Mouse (Mus musculus): ENCODE measurements around the gene Wdr19. TPM values are rescaled to one million over a fixed set of nuclear protein-coding genes. Genes with fewer than 3 reads are reported as not detected.

Gene Wdr19
- polyA plus RNA-seq (2016; fragmentation: Nextera tagmentation; extraction: Ambion mirVana), result 12.4 and 12.9 TPM in 2 replicates

GRCm38 (mm10) chr5:65199346-65200128 is at the start of gene Wdr19:
Wdr19 (plus strand) TSS chr5:65199696.
- Histone ChIP-seq H3K27me3 (ENCODE audit: insufficient read depth, poor library complexity, severe bottlenecking) (no peaks in the 10 kb centered on the region), H3K4me3 (peak within 1 kb of the TSS; percentile 73), H3K9me3 (no peaks in the 10 kb centered on the region), H3K4me1 (replicated peaks) (peaks cover 13% of the 10 kb centered on the region), H3K27ac (peak within 1 kb of the TSS; percentile 87), H3K36me3 (peaks cover 7% of the 10 kb centered on the region; the same call in 1 of the 2 replicates)
- peak; percentile 98 for DNase-seq (ENCODE audit: low spot score)
- under 1% methylated on average over 37 of the region's 37 CpGs for WGBS

- Histone ChIP-seq H3K36me3 (peaks cover 64% of the 10 kb centered on the region), H3K4me3 (no peak overlapping the region), H3K27ac (no peak overlapping the region), H3K4me1 (replicated peaks) (no peaks in the 10 kb centered on the region), H3K9me3 (no peaks in the 10 kb centered on the region), H3K27me3 (ENCODE audit: insufficient read depth, poor library complexity, severe bottlenecking) (no peaks in the 10 kb centered on the region)
- no peak for DNase-seq (ENCODE audit: low spot score)
- 94% methylated on average over 6 of the region's 6 CpGs for WGBS
Measured at GRCm38 (mm10) chr5:65149706-65150105, 49.8 kb upstream of the Wdr19 start.

GRCm38 (mm10) chr5:65150376-65150955 is 49.0 kb upstream of the Wdr19 start:
- Histone ChIP-seq H3K27me3 (ENCODE audit: insufficient read depth, poor library complexity, severe bottlenecking) (no peaks in the 10 kb centered on the region), H3K27ac (no peak overlapping the region), H3K9me3 (no peaks in the 10 kb centered on the region), H3K4me1 (replicated peaks) (no peaks in the 10 kb centered on the region), H3K4me3 (no peak overlapping the region), H3K36me3 (peaks cover 57% of the 10 kb centered on the region)
- WGBS, result 91% methylated on average over 8 of the region's 8 CpGs
- DNase-seq (ENCODE audit: low spot score), result no peak

- Histone ChIP-seq H3K4me3 (no peak overlapping the region), H3K36me3 (peaks cover 62% of the 10 kb centered on the region), H3K9me3 (no peaks in the 10 kb centered on the region), H3K27me3 (ENCODE audit: insufficient read depth, poor library complexity, severe bottlenecking) (no peaks in the 10 kb centered on the region), H3K4me1 (replicated peaks) (no peaks in the 10 kb centered on the region), H3K27ac (no peak overlapping the region)
- DNase-seq (ENCODE audit: low spot score), result no peak
- 93% methylated on average over 3 of the region's 3 CpGs for WGBS
Measured at GRCm38 (mm10) chr5:65151276-65151675, 48.2 kb upstream of the Wdr19 start.

- 84% methylated on average over 5 of the region's 5 CpGs for WGBS
Measured at GRCm38 (mm10) chr5:65151767-65152166, 47.7 kb upstream of the Wdr19 start.

GRCm38 (mm10) chr5:65154287-65154686 is 45.2 kb upstream of the Wdr19 start:
- Histone ChIP-seq H3K4me3 (no peak overlapping the region), H3K27ac (no peak overlapping the region), H3K9me3 (no peaks in the 10 kb centered on the region), H3K27me3 (ENCODE audit: insufficient read depth, poor library complexity, severe bottlenecking) (no peaks in the 10 kb centered on the region), H3K36me3 (peaks cover 46% of the 10 kb centered on the region), H3K4me1 (replicated peaks) (0 out of 2 replicates have a peak, but pooled peaks cover 6% of the 10 kb centered on the region)
- DNase-seq (ENCODE audit: low spot score), result no peak
- 93% methylated on average over 6 of the region's 6 CpGs for WGBS

More at GRCm38 (mm10) chr5:65151767-65152166, 47.7 kb upstream of the Wdr19 start:
- Histone ChIP-seq H3K4me3 (no peak overlapping the region), H3K27ac (no peak overlapping the region), H3K4me1 (replicated peaks) (no peaks in the 10 kb centered on the region), H3K9me3 (no peaks in the 10 kb centered on the region), H3K36me3 (peaks cover 67% of the 10 kb centered on the region), H3K27me3 (ENCODE audit: insufficient read depth, poor library complexity, severe bottlenecking) (no peaks in the 10 kb centered on the region)
- DNase-seq (ENCODE audit: low spot score), result no peak

- H3K27me3 ChIP-seq (ENCODE audit: insufficient read depth, poor library complexity, severe bottlenecking), result no peaks in the 10 kb centered on the region
- H3K27ac ChIP-seq, result no peak overlapping the region
- no peak for DNase-seq (ENCODE audit: low spot score)
- peaks cover 37% of the 10 kb centered on the region for H3K36me3 ChIP-seq
- 0 out of 2 replicates have a peak, but pooled peaks cover 7% of the 10 kb centered on the region for H3K4me1 ChIP-seq (replicated peaks)
- no peaks in the 10 kb centered on the region for H3K9me3 ChIP-seq
- no peak overlapping the region for H3K4me3 ChIP-seq
- WGBS, result 70% methylated on average over 2 of the region's 2 CpGs
Measured at GRCm38 (mm10) chr5:65156853-65157252, 42.6 kb upstream of the Wdr19 start.

GRCm38 (mm10) chr5:65157412-65158381 is 41.8 kb upstream of the Wdr19 start:
- H3K36me3 ChIP-seq, result peaks cover 34% of the 10 kb centered on the region
- H3K4me3 ChIP-seq, result no peak overlapping the region
- no peaks in the 10 kb centered on the region for H3K9me3 ChIP-seq
- no peaks in the 10 kb centered on the region for H3K27me3 ChIP-seq (ENCODE audit: insufficient read depth, poor library complexity, severe bottlenecking)
- DNase-seq (ENCODE audit: low spot score), result peak; percentile 14
- no peak overlapping the region for H3K27ac ChIP-seq
- WGBS, result 65% methylated on average over 22 of the region's 22 CpGs
- peaks cover 15% of the 10 kb centered on the region; the same call in 1 of the 2 replicates for H3K4me1 ChIP-seq (replicated peaks)

- Histone ChIP-seq H3K9me3 (no peaks in the 10 kb centered on the region), H3K27ac (no peak overlapping the region), H3K27me3 (ENCODE audit: insufficient read depth, poor library complexity, severe bottlenecking) (no peaks in the 10 kb centered on the region), H3K36me3 (peaks cover 36% of the 10 kb centered on the region), H3K4me3 (no peak overlapping the region), H3K4me1 (replicated peaks) (peaks cover 20% of the 10 kb centered on the region; the same call in 1 of the 2 replicates)
- no peak for DNase-seq (ENCODE audit: low spot score)
- WGBS, result 93% methylated on average over 20 of the region's 20 CpGs
Measured at GRCm38 (mm10) chr5:65158696-65159305, 40.7 kb upstream of the Wdr19 start.

- Histone ChIP-seq H3K27ac (no peak overlapping the region), H3K36me3 (peaks cover 53% of the 10 kb centered on the region), H3K4me3 (no peak overlapping the region), H3K4me1 (replicated peaks) (peaks cover 18% of the 10 kb centered on the region; the same call in 1 of the 2 replicates), H3K27me3 (ENCODE audit: insufficient read depth, poor library complexity, severe bottlenecking) (no peaks in the 10 kb centered on the region), H3K9me3 (no peaks in the 10 kb centered on the region)
- 57% methylated on average over 5 of the region's 5 CpGs for WGBS
- DNase-seq (ENCODE audit: low spot score), result no peak
Measured at GRCm38 (mm10) chr5:65163001-65163400, 36.5 kb upstream of the Wdr19 start.

- Histone ChIP-seq H3K9me3 (no peaks in the 10 kb centered on the region), H3K27me3 (ENCODE audit: insufficient read depth, poor library complexity, severe bottlenecking) (no peaks in the 10 kb centered on the region), H3K4me3 (no peak overlapping the region), H3K36me3 (peaks cover 53% of the 10 kb centered on the region), H3K27ac (no peak overlapping the region), H3K4me1 (replicated peaks) (peaks cover 17% of the 10 kb centered on the region; the same call in 1 of the 2 replicates)
- no peak for DNase-seq (ENCODE audit: low spot score)
- WGBS, result 81% methylated on average over 17 of the region's 17 CpGs
Measured at GRCm38 (mm10) chr5:65163489-65164092, 35.9 kb upstream of the Wdr19 start.

- H3K27me3 ChIP-seq (ENCODE audit: insufficient read depth, poor library complexity, severe bottlenecking), result no peaks in the 10 kb centered on the region
- WGBS, result 88% methylated on average over 9 of the region's 9 CpGs
- no peaks in the 10 kb centered on the region for H3K9me3 ChIP-seq
- H3K4me1 ChIP-seq (replicated peaks), result 0 out of 2 replicates have a peak, but pooled peaks cover 3% of the 10 kb centered on the region
- H3K4me3 ChIP-seq, result no peak overlapping the region
- no peak for DNase-seq (ENCODE audit: low spot score)
- H3K36me3 ChIP-seq, result peaks cover 19% of the 10 kb centered on the region
- H3K27ac ChIP-seq, result no peak overlapping the region
Measured at GRCm38 (mm10) chr5:65170206-65170605, 29.3 kb upstream of the Wdr19 start.
